Mouse (Mus musculus) embryonic fibroblast, embryonic 13.5 days (primary cell): ENCODE measurements around the gene Sorcs2. TPM values are rescaled to one million over a fixed set of nuclear protein-coding genes. Genes with fewer than 3 reads are reported as not detected.

Experiments
- H3K27ac ChIP-seq: 2 replicates; pipeline ENCODE4 v1.5.1; 2012; ENCODE audit warnings: low read length, control low read depth, inconsistent platforms; ENCODE audit not compliant: insufficient read depth
- H3K4me1 ChIP-seq: 2 replicates; pipeline ENCODE4 v1.6.1; 2011; ENCODE audit warnings: low read length; ENCODE audit not compliant: control insufficient read depth, insufficient read depth
- H3K4me3 ChIP-seq: 2 replicates; pipeline ENCODE4 v1.5.1; 2011; ENCODE audit warnings: mild to moderate bottlenecking, control low read depth, low read length; ENCODE audit not compliant: insufficient read depth
- CTCF ChIP-seq: IDR thresholded peaks from 2 replicates; pipeline ENCODE4 v1.5.1; 2011; ENCODE audit warnings: mild to moderate bottlenecking, control low read depth, low read length, moderate library complexity, borderline replicate concordance; ENCODE audit not compliant: insufficient read depth
- POLR2A ChIP-seq: IDR thresholded peaks from 2 replicates; pipeline ENCODE4 v1.6.1; 2011; ENCODE audit warnings: low read depth, mild to moderate bottlenecking, control low read depth, low read length, moderate library complexity
- polyA plus RNA-seq: library from polyadenylated mRNA; stranded (reverse); fragments of >200 nt; gene quantifications from 2 replicates; pipeline ENCODE4 v1.2.4, GENCODE M21; 2011; ENCODE audit warnings: low read depth; ENCODE audit not compliant: missing spikeins, insufficient read length

Sorcs2 gene
- polyA plus RNA-seq, 1 experiment = 67.1 TPM

DNA sequence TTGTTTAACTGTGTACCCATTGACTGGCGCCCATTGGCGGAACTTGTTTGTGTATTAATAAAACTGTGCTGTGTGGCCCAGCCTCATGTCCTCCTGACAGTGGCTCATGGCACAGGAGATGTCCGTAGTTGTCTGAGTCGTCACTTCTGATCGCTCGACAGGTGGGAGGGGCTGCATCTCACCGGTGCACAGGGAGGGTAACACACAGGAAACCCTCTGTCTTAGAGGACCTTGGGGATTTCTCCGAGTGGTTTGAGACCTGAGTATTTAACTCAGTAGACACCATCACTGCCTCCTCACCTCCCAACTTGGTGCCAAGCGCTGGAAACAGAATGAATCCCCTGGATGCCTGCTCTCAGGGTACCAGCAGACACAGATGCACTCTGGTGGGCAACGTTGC lies 394.1 kb downstream of the Sorcs2 start:
- Histone ChIP-seq H3K4me3 (no peak overlapping the region), H3K27ac (no peak overlapping the region), H3K4me1 (0 out of 2 replicates have a peak, but pooled peaks cover 5% of the 10 kb centered on the region)
- no peak for TF ChIP-seq POLR2A
- no peak for TF ChIP-seq CTCF

DNA sequence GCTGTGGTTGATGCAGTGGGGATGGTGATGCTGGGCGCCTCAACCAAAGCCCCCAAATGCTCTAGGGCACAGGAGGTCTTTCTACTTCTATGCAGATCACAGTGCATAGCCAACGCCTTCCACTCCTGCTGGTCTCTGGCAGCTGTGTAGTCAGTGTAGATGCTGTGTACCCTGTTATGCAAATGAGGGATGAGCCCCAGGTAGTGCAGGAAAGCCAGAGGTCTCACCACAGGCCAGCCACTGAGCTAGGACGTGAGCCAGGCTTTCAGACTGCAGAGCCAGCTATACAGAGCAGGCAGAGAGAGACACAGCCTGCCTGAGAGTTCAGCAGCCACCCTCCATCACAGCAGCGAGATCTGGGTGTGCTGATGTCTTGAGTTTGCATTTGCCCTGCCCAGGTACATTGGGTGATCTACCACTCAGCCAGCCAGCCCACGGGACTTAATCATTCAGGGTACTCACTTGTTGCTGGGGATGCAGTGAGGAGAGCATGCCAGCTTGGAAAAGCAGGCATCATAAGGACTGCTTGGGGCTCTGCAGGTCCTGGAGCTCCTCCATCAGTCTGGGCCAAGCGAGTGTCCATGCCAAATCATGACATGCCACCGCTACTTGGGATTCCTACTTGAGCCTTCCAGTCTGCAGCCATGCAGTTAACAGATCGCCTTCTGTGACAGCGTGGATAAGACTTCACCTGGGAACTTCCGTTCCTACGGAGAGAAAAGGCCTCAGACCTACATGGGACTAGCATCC lies 407.8 kb downstream of the Sorcs2 start:
- H3K4me1 ChIP-seq = no peaks in the 10 kb centered on the region
- no peak overlapping the region for H3K27ac ChIP-seq
- TF ChIP-seq POLR2A (no peak), CTCF (no peak)
- no peak overlapping the region for H3K4me3 ChIP-seq

DNA sequence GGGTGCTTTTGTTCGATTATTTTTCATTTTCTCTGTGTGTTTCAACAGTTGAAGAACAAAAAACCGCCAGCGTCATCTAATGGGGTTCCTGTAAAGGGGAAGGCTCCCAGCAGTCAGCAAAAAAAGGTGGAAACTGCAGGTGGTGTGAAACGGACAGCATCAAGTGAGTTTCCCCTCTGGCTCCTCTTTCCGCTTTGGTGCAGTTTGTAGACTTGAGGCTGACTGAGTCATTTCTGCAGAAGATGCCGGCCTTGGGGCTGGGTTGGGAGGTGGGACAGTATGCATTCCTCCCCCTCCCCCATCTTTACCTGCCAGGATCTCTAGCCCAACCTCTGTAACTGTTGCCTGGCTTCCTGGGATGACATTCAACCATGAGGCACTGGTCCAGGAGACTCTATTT lies 408.4 kb downstream of the Sorcs2 start:
- H3K4me3 ChIP-seq = no peak overlapping the region
- H3K27ac ChIP-seq = no peak overlapping the region
- TF ChIP-seq CTCF (no peak), POLR2A (no peak)
- H3K4me1 ChIP-seq = no peaks in the 10 kb centered on the region

DNA sequence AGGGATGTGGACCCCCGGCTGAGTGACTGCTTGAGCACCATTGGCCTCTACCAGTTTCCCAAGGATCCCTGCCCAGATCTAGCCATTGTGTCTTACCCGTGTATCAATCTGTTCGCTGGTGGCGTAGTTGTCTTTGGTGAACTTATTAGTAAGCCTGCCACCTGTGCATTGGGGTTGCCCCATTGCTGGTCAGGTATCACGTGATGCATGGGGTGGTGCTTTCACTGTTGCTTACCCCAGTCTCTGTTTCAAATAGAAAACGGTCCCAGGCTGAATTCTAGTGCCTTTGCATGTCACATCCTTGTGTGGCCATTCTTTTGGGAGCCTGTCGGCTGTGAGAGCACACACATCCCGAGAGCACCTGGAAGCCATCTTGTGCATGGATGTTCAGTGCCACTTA lies 409.9 kb downstream of the Sorcs2 start:
- H3K4me3 ChIP-seq = no peak overlapping the region
- TF ChIP-seq CTCF (no peak), POLR2A (no peak)
- no peaks in the 10 kb centered on the region for H3K4me1 ChIP-seq
- H3K27ac ChIP-seq = no peak overlapping the region

DNA sequence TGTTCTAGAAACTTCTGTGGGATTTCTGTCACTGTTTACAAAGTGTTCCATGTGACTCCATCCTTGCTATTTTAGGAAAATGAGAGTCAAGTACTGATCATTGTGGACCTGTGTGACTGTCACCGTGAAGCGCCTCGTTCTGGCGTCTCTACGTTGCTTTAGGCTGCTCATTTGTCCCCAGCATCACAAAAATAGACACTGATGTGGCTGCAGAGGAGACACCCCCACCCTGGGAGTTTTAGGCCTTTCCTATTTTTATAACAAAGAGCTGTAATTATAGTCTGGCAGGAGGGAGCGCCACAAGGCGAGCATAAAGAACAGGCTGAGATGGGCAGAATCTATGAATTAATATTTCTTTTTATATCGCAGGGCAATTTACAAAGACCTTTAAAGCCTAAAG lies 412.3 kb downstream of the Sorcs2 start:
- TF ChIP-seq CTCF = no peak
- TF ChIP-seq POLR2A = no peak
- no peak overlapping the region for H3K27ac ChIP-seq
- peaks cover 7% of the 10 kb centered on the region for H3K4me1 ChIP-seq
- H3K4me3 ChIP-seq = no peak overlapping the region

DNA sequence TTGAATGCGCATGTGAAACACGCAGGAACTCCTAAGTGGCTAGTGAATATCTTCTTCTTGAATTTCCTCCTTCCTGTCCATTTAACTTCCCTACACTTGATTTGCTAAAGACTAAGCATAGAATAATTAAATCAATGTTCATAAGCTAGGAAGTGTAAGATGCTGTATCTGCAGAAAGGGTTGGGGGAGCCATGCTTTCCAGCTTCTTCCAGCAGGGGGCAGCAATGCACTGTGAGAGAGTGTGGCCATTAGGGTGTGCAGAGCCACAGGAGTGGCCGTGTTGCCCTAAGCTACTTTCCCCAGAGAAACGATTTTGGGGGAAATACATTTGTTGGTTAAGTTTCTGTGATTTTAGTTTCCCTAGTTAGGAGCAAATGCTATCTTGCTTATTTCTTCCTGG lies 416.0 kb downstream of the Sorcs2 start:
- peak; percentile 94 for TF ChIP-seq CTCF
- no peak for TF ChIP-seq POLR2A
- Histone ChIP-seq H3K4me3 (no peak overlapping the region), H3K27ac (no peak overlapping the region; the same call in 1 of the 2 replicates), H3K4me1 (peaks cover 7% of the 10 kb centered on the region)

DNA sequence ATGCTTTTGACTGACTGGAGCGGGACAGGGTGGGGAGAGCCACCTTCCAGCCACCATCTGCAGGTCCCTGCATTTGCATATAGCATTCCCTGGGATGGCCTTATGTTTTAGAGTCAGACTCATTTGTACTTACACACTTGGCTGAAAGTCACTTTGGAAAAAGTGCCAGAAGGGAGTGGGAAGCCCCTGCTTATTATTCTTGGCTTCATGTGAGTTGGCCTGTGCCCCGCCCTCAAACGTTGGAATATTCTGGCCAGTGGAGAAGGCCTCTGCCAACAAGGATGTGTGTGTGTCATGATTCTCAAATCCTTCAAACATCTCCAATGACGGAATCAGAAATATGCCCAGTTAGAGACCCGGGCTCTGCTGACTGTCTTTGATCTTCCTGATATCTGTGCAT lies 416.6 kb downstream of the Sorcs2 start:
- Histone ChIP-seq H3K4me3 (no peak overlapping the region), H3K27ac (peak overlapping the region; percentile 74), H3K4me1 (peaks cover 7% of the 10 kb centered on the region)
- TF ChIP-seq POLR2A (no peak), CTCF (no peak)

DNA sequence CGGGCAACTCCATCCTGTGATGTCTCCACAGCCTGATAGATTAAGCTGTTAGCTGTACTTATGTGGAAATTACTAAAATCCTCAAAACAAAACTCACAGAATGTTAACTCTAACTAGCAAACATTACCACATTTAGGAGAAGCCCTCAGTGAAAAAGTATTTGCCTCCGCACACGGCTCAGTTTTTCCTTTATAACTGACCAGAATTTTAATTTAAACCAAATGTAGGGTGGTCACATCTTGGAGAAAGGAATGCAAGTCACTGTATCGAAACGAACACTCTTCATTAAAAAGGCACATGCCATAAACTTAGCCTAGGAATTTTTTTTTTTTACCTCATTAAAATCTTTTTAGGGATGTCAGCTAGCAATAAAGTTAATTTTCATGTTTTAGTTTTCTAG lies 417.4 kb downstream of the Sorcs2 start:
- Histone ChIP-seq H3K4me1 (peaks cover 7% of the 10 kb centered on the region), H3K4me3 (no peak overlapping the region), H3K27ac (peak overlapping the region; percentile 74)
- TF ChIP-seq POLR2A (no peak), CTCF (no peak)

DNA sequence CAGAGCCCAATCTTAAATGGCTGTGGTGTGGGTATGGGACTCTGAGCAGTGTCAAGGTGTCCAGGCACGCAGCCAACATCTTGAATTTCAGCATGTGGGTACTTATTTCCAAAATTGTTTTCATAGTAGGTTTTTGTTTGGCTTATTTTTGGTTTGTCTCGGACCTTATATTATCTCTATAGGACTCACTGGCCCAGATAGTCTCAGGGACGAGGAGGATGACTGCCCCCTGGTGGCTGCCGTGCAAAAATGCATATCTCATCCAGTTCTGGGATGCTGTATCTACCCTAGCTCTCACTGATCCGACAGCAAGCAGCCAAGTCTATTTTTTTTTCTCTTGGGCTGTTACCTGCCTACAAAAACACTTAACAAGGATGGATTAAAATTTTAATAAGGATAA lies 422.3 kb downstream of the Sorcs2 start:
- no peak overlapping the region for H3K27ac ChIP-seq
- TF ChIP-seq POLR2A = no peak
- peak; percentile 63; the same call in 1 of the 2 replicates for TF ChIP-seq CTCF
- H3K4me3 ChIP-seq = no peak overlapping the region
- peaks cover 13% of the 10 kb centered on the region for H3K4me1 ChIP-seq

DNA sequence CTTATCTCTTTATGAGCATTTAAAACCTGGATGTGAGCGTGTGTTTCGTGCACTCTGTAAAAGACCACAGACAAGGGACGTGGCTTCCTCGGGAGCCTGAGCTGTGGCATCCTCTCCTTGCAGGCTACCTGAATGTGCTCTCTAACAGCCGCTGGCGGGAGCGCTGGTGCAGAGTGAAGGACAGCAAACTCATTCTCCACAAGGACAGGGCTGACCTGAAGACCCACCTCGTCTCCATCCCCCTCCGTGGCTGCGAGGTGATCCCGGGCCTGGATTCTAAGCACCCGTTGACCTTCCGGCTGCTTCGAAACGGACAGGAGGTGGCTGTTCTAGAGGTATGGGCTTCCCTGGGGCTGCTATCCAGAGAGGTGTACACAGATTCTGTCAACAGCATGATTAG lies 423.7 kb downstream of the Sorcs2 start:
- no peak for TF ChIP-seq CTCF
- no peak for TF ChIP-seq POLR2A
- Histone ChIP-seq H3K27ac (peak overlapping the region; percentile 59), H3K4me1 (peaks cover 13% of the 10 kb centered on the region), H3K4me3 (no peak overlapping the region)

DNA sequence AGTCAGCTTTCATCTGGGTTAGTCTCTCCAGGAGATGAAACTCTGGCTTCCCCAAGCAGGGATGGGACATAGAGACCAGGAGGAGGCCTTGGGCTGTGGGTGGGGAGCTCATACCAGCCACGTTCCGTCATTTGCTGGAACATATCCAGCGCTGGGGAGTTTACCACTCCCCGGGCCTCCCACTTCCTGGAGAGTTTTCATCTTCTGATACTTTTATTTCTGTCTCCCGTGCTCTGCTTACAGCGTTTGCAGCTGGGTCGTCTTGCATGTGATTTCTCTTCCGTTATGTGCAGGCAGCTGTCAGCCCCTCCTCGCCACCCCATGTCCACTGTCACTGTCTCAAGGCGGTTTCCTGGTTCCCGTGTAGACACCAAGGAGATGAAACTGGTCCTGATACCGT lies 424.1 kb downstream of the Sorcs2 start:
- Histone ChIP-seq H3K27ac (peak overlapping the region; percentile 66), H3K4me1 (peaks cover 13% of the 10 kb centered on the region), H3K4me3 (no peak overlapping the region)
- TF ChIP-seq CTCF (no peak), POLR2A (no peak; the same call in 1 of the 2 replicates)
